Mouse (Mus musculus) cerebellum, adult 11-12 months (tissue): ENCODE results near the gene Yju2.
A peak's percentile ranks its signal among the peaks of the same experiment; 100 is the strongest.
"Not testable (repeated sequence)": the region's sequence is repeated elsewhere in the genome, so short reads cannot be mapped to it uniquely, and the experiment has no call there.

Source experiments
- DNase-seq: peaks from one replicate; pipeline ENCODE4 v3.0.0; 2022

Yju2 gene

GRCm38 (mm10) chr17:55958918-55959728 lies at the start of gene Yju2:
Gene Yju2 (plus strand): TSS chr17:55959099.
- peak; percentile 94 for DNase-seq

GRCm38 (mm10) chr17:55931553-55932502 lies 27.1 kb upstream of the Yju2 start:
- DNase-seq: peak; percentile 82

GRCm38 (mm10) chr17:55932635-55933034 lies 26.3 kb upstream of the Yju2 start:
- DNase-seq: no peak

GRCm38 (mm10) chr17:55933191-55933590 lies 25.7 kb upstream of the Yju2 start:
- no peak for DNase-seq

- DNase-seq: not testable (repeated sequence)
Measured at GRCm38 (mm10) chr17:55944387-55944865, 14.5 kb upstream of the Yju2 start.

- peak; percentile 96 for DNase-seq
Measured at GRCm38 (mm10) chr17:55944866-55945682, 13.8 kb upstream of the Yju2 start.

- peak; percentile 57 for DNase-seq
Measured at GRCm38 (mm10) chr17:55945696-55946095, 13.2 kb upstream of the Yju2 start.

- DNase-seq: no peak
Measured at GRCm38 (mm10) chr17:55948647-55949046, 10.3 kb upstream of the Yju2 start.

- DNase-seq: no peak
Measured at GRCm38 (mm10) chr17:55949400-55949799, 9.5 kb upstream of the Yju2 start, which contains the start of gene Zfp119b. Gene Zfp119b (minus strand): TSS chr17:55949500.

- DNase-seq: no peak
Measured at GRCm38 (mm10) chr17:55950601-55951000, 8.3 kb upstream of the Yju2 start.

- no peak for DNase-seq
Measured at GRCm38 (mm10) chr17:55952041-55952440, 6.9 kb upstream of the Yju2 start.

- no peak for DNase-seq
Measured at GRCm38 (mm10) chr17:55952447-55953027, 6.4 kb upstream of the Yju2 start, which contains the start of gene Ebi3. Gene Ebi3 (plus strand): TSS chr17:55952640.

- DNase-seq: peak; percentile 21
Measured at GRCm38 (mm10) chr17:55953751-55954150, 5.1 kb upstream of the Yju2 start.

- DNase-seq: peak; percentile 30
Measured at GRCm38 (mm10) chr17:55954229-55954628, 4.7 kb upstream of the Yju2 start.

- peak; percentile 92 for DNase-seq
Measured at GRCm38 (mm10) chr17:55956129-55956528, 2.8 kb upstream of the Yju2 start.

- no peak for DNase-seq
Measured at GRCm38 (mm10) chr17:55956591-55956990, 2.3 kb upstream of the Yju2 start.

- DNase-seq: peak; percentile 80
Measured at GRCm38 (mm10) chr17:55957168-55957567, 1.7 kb upstream of the Yju2 start.

GRCm38 (mm10) chr17:55957726-55958583 lies 944 bp upstream of the Yju2 start:
- DNase-seq: peak; percentile 62

- peak; percentile 53 for DNase-seq
Measured at GRCm38 (mm10) chr17:55958584-55958886, 364 bp upstream of the Yju2 start.

GRCm38 (mm10) chr17:55959946-55960740 lies 1.2 kb downstream of the Yju2 start:
- peak; percentile 66 for DNase-seq
